Mouse (Mus musculus) neural tube, embryonic 11.5 days (tissue): ENCODE data around the gene Slc25a39. TPM values are rescaled to one million over a fixed set of nuclear protein-coding genes. Genes with fewer than 3 reads are reported as not detected.
A peak's percentile ranks its signal among the peaks of the same experiment; 100 is the strongest.

Experiments
- ATAC-seq: fragments of 200-750 bp; cut with Nextera tagmentation; 2 replicates; pipeline ENCODE4 v1.8.0; 2017; ENCODE audit warnings: moderate number of reproducible peaks, mild to moderate bottlenecking, moderate TSS enrichment, moderate library complexity; ENCODE audit not compliant: insufficient read depth, low FRiP score, low TSS enrichment
- DNase-seq: peaks from one replicate; pipeline ENCODE4 v3.0.0-alpha.2; 2015; ENCODE audit warnings: low spot score
- H3K27ac ChIP-seq: fragments of 300-500 bp; sonication (generic); 2 replicates; pipeline ENCODE4 v1.5.1; 2014; ENCODE audit warnings: low read depth, mild to moderate bottlenecking, low read length
- H3K27me3 ChIP-seq: fragments of 300-500 bp; sonication (generic); 2 replicates; pipeline ENCODE4 v1.6.1; 2014; ENCODE audit warnings: mild to moderate bottlenecking, low read length, mixed read lengths; ENCODE audit not compliant: control insufficient read depth, insufficient read depth
- H3K36me3 ChIP-seq: fragments of 300-500 bp; sonication (generic); 2 replicates; pipeline ENCODE4 v1.6.1; 2014; ENCODE audit warnings: mild to moderate bottlenecking, low read length, moderate library complexity, mixed read lengths; ENCODE audit not compliant: control insufficient read depth, insufficient read depth
- H3K4me1 ChIP-seq: fragments of 300-500 bp; sonication (generic); 2 replicates; pipeline ENCODE4 v1.6.1; 2014; ENCODE audit warnings: low read length, mixed read lengths; ENCODE audit not compliant: control insufficient read depth, insufficient read depth
- H3K4me2 ChIP-seq: fragments of 300-500 bp; sonication (generic); 2 replicates; pipeline ENCODE4 v1.6.1; 2014; ENCODE audit warnings: low read depth, mild to moderate bottlenecking, moderate library complexity
- H3K4me3 ChIP-seq: fragments of 300-500 bp; sonication (generic); 2 replicates; pipeline ENCODE4 v1.5.1; 2014; ENCODE audit warnings: low read depth, low read length
- H3K9ac ChIP-seq: fragments of 300-500 bp; sonication (generic); 2 replicates; pipeline ENCODE4 v1.6.1; 2014; ENCODE audit warnings: mild to moderate bottlenecking, low read length
- H3K9me3 ChIP-seq: fragments of 300-500 bp; sonication (generic); 2 replicates; pipeline ENCODE4 v1.6.1; 2016; ENCODE audit warnings: low read length; ENCODE audit not compliant: control insufficient read depth
- WGBS: fragments of 180-500 bp; shearing (Covaris S2); extraction: QIAGEN DNeasy Blood & Tissue Kit; methylation state at CpG from one replicate; pipeline ENCODE4 v1.1.7; 2014; 5-methylcytosine and 5-hydroxymethylcytosine counted together
- polyA plus RNA-seq: library from polyadenylated mRNA; unstranded; fragments of >200 nt; fragmentation: Nextera tagmentation; extraction: Ambion mirVana; gene quantifications from 2 replicates; pipeline ENCODE4 v1.2.1, GENCODE M21; 2014

The Slc25a39 gene
- polyA plus RNA-seq: 174 and 184 TPM in 2 replicates

GRCm38 (mm10) chr11:102407834-102408215 lies at the start of gene Slc25a39:
Gene Slc25a39 (minus strand): TSS chr11:102407946.
- ATAC-seq (no peak), DNase-seq (no peak)
- H3K9me3 ChIP-seq: no peaks in the 10 kb centered on the region
- H3K4me1 ChIP-seq: peaks cover 15% of the 10 kb centered on the region
- H3K36me3 ChIP-seq: peaks cover 10% of the 10 kb centered on the region
- peak within 1 kb of the TSS; percentile 75 for H3K27ac ChIP-seq
- H3K9ac ChIP-seq: peak within 1 kb of the TSS; percentile 78
- under 1% methylated on average over 19 of the region's 19 CpGs for WGBS
- peak within 1 kb of the TSS; percentile 74 for H3K4me3 ChIP-seq
- no peaks in the 10 kb centered on the region for H3K27me3 ChIP-seq
- peak within 1 kb of the TSS; percentile 94 for H3K4me2 ChIP-seq

- Histone ChIP-seq H3K4me2 (peak overlapping the region; percentile 90), H3K9me3 (no peaks in the 10 kb centered on the region), H3K4me1 (peaks cover 8% of the 10 kb centered on the region), H3K27ac (no peak overlapping the region), H3K9ac (peak overlapping the region; percentile 26), H3K4me3 (peak overlapping the region; percentile 41), H3K36me3 (no peaks in the 10 kb centered on the region), H3K27me3 (peaks cover 12% of the 10 kb centered on the region)
- peak; percentile 87 for ATAC-seq
- WGBS: under 1% methylated on average over 39 of the region's 40 CpGs
- peak; percentile 90 for DNase-seq
These were observed 48.1 kb upstream of the Slc25a39 start for GRCm38 (mm10) chr11:102455740-102456396.

DNA sequence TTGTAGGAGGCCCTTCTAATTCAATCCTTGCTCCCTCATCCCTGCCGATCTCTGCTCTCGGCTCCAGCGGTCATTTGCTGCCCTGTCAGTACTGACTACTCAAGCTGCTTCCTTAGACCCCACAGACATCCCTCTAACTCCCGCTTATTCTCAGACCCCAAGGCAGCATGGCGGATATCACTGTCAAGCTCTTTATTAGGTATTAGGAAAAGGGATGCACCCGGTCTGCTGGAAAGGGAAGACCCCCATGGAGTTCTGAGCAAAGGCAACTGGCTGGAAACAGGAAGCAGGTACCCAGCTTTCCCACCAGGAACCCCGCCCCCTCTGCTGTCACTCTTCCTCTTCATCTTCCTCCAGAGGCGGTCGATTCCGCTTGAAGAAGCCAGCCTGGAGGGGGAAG lies 45.4 kb upstream of the Slc25a39 start:
- ATAC-seq (no peak), DNase-seq (no peak)
- H3K9me3 ChIP-seq: no peaks in the 10 kb centered on the region
- H3K4me3 ChIP-seq: no peak overlapping the region
- no peak overlapping the region for H3K4me2 ChIP-seq
- H3K9ac ChIP-seq: no peak overlapping the region
- peaks cover 8% of the 10 kb centered on the region for H3K4me1 ChIP-seq
- WGBS: 26% methylated on average over 10 of the region's 10 CpGs
- H3K27me3 ChIP-seq: peaks cover 21% of the 10 kb centered on the region
- no peaks in the 10 kb centered on the region for H3K36me3 ChIP-seq
- H3K27ac ChIP-seq: no peak overlapping the region

- Histone ChIP-seq H3K9me3 (no peaks in the 10 kb centered on the region), H3K27ac (no peak overlapping the region), H3K4me1 (peaks cover 20% of the 10 kb centered on the region), H3K9ac (no peak overlapping the region), H3K27me3 (peaks cover 9% of the 10 kb centered on the region; the same call in 1 of the 2 replicates), H3K4me3 (no peak overlapping the region), H3K36me3 (no peaks in the 10 kb centered on the region), H3K4me2 (no peak overlapping the region)
- no peak for ATAC-seq
- DNase-seq: no peak
- WGBS: 55% methylated on average over 17 of the region's 17 CpGs
These were observed 41.6 kb upstream of the Slc25a39 start for GRCm38 (mm10) chr11:102449043-102450008.

DNA sequence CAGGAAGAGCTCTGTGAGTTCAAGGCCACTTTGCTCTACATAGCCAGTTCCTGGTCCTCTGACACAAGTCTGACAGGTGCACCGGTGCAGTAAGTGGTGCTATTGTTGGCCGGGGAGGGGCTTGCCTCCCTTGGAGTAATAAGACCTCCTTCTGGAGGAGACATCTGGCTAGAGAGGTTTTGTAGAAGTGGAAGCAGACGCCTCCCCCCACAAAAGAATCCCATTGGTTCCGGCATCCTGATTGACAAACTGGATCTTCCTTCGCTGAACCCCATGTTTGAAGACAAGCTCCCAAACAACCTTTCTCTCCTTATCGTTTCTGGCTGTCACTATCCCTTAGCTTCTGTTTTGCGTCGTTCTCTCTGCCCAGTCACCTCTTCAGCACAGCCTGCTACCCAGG lies 40.6 kb upstream of the Slc25a39 start:
- H3K4me2 ChIP-seq: no peak overlapping the region
- DNase-seq (no peak), ATAC-seq (no peak)
- no peak overlapping the region for H3K27ac ChIP-seq
- H3K4me3 ChIP-seq: 0 out of 2 replicates have a peak overlapping the region, but pooled peaks have one; percentile 4
- WGBS: 15% methylated on average over 8 of the region's 8 CpGs
- no peaks in the 10 kb centered on the region for H3K9me3 ChIP-seq
- peaks cover 9% of the 10 kb centered on the region; the same call in 1 of the 2 replicates for H3K27me3 ChIP-seq
- H3K4me1 ChIP-seq: peaks cover 20% of the 10 kb centered on the region
- no peak overlapping the region for H3K9ac ChIP-seq
- H3K36me3 ChIP-seq: 0 out of 2 replicates have a peak, but pooled peaks cover 2% of the 10 kb centered on the region

- Histone ChIP-seq H3K4me2 (peak within 1 kb of the TSS; percentile 90), H3K36me3 (peaks cover 4% of the 10 kb centered on the region), H3K27ac (peak within 1 kb of the TSS; percentile 88), H3K9me3 (no peaks in the 10 kb centered on the region), H3K4me1 (peaks cover 20% of the 10 kb centered on the region), H3K9ac (peak within 1 kb of the TSS; percentile 98), H3K4me3 (peak within 1 kb of the TSS; percentile 97), H3K27me3 (peaks cover 9% of the 10 kb centered on the region; the same call in 1 of the 2 replicates)
- DNase-seq (peak; percentile 93), ATAC-seq (peak; percentile 72)
- under 1% methylated on average over 39 of the region's 40 CpGs for WGBS
These were observed 39.8 kb upstream of the Slc25a39 start, which contains the start of gene Fam171a2 for GRCm38 (mm10) chr11:102447497-102447896. Gene Fam171a2 (minus strand): TSS chr11:102447682.

GRCm38 (mm10) chr11:102446581-102447461 lies 39.1 kb upstream of the Slc25a39 start:
- Histone ChIP-seq H3K27me3 (peaks cover 9% of the 10 kb centered on the region; the same call in 1 of the 2 replicates), H3K4me1 (peaks cover 20% of the 10 kb centered on the region)
- under 1% methylated on average over 41 of the region's 49 CpGs for WGBS

GRCm38 (mm10) chr11:102445891-102446361 lies 38.2 kb upstream of the Slc25a39 start:
- peaks cover 4% of the 10 kb centered on the region for H3K36me3 ChIP-seq
- peak overlapping the region; percentile 90 for H3K4me2 ChIP-seq
- H3K4me1 ChIP-seq: peaks cover 20% of the 10 kb centered on the region
- no peak for DNase-seq
- peak overlapping the region; percentile 98 for H3K9ac ChIP-seq
- H3K27me3 ChIP-seq: peaks cover 9% of the 10 kb centered on the region; the same call in 1 of the 2 replicates
- H3K27ac ChIP-seq: no peak overlapping the region
- no peaks in the 10 kb centered on the region for H3K9me3 ChIP-seq
- ATAC-seq: no peak
- peak overlapping the region; percentile 97 for H3K4me3 ChIP-seq
- 19% methylated on average over 7 of the region's 7 CpGs for WGBS

More at GRCm38 (mm10) chr11:102446581-102447461, 39.1 kb upstream of the Slc25a39 start:
- peak overlapping the region; percentile 90 for H3K4me2 ChIP-seq
- DNase-seq (peak; percentile 73), ATAC-seq (peak; percentile 68)
- peak overlapping the region; percentile 88 for H3K27ac ChIP-seq
- peak overlapping the region; percentile 98 for H3K9ac ChIP-seq
- peak overlapping the region; percentile 97 for H3K4me3 ChIP-seq
- peaks cover 4% of the 10 kb centered on the region for H3K36me3 ChIP-seq
- no peaks in the 10 kb centered on the region for H3K9me3 ChIP-seq
